Mouse (Mus musculus) liver, embryonic 12.5 days (tissue): ENCODE measurements around the gene Scimp. TPM values are rescaled to one million over a fixed set of nuclear protein-coding genes. Genes with fewer than 3 reads are reported as not detected.
A peak's percentile ranks its signal among the peaks of the same experiment; 100 is the strongest.
"Not testable (repeated sequence)": the region's sequence is repeated elsewhere in the genome, so short reads cannot be mapped to it uniquely, and the experiment has no call there.

Source experiments
- ATAC-seq: fragments of 200-750 bp; cut with Nextera tagmentation; 2 replicates; pipeline ENCODE4 v1.8.0; 2017; ENCODE audit warnings: moderate number of reproducible peaks, mild to moderate bottlenecking, moderate library complexity
- H3K27ac ChIP-seq: fragments of 300-500 bp; sonication (generic); 2 replicates; pipeline ENCODE4 v1.5.1; 2016; ENCODE audit warnings: mild to moderate bottlenecking
- H3K27me3 ChIP-seq: fragments of 300-500 bp; sonication (generic); replicated peaks from 2 replicates; pipeline ENCODE4 v1.6.1; 2016; ENCODE audit warnings: mild to moderate bottlenecking, moderate library complexity
- H3K36me3 ChIP-seq: fragments of 300-500 bp; sonication (generic); 2 replicates; pipeline ENCODE4 v1.6.1; 2016; ENCODE audit warnings: mild to moderate bottlenecking, moderate library complexity
- H3K4me1 ChIP-seq: fragments of 300-500 bp; sonication (generic); 2 replicates; pipeline ENCODE4 v1.6.1; 2016
- H3K4me2 ChIP-seq: fragments of 300-500 bp; sonication (generic); 2 replicates; pipeline ENCODE4 v1.6.1; 2016; ENCODE audit warnings: mild to moderate bottlenecking, moderate library complexity
- H3K4me3 ChIP-seq: fragments of 300-500 bp; sonication (generic); 2 replicates; pipeline ENCODE4 v1.5.1; 2016; ENCODE audit warnings: mild to moderate bottlenecking, moderate library complexity
- H3K9ac ChIP-seq: fragments of 300-500 bp; sonication (generic); 2 replicates; pipeline ENCODE4 v1.6.1; 2016; ENCODE audit warnings: mild to moderate bottlenecking, moderate library complexity
- H3K9me3 ChIP-seq: fragments of 300-500 bp; sonication (generic); replicated peaks from 2 replicates; pipeline ENCODE4 v1.6.1; 2016; ENCODE audit warnings: mild to moderate bottlenecking, moderate library complexity
- WGBS: fragments of 180-500 bp; shearing (Covaris S2); methylation state at CpG from one replicate; pipeline ENCODE4 v1.1.7; 2016; ENCODE audit not compliant: insufficient replicate concordance; 5-methylcytosine and 5-hydroxymethylcytosine counted together
- polyA plus RNA-seq: library from polyadenylated mRNA; unstranded; fragments of >200 nt; fragmentation: Nextera tagmentation; extraction: Ambion mirVana; gene quantifications from 2 replicates; pipeline ENCODE4 v1.2.1, GENCODE M21; 2016

Scimp gene
- polyA plus RNA-seq, 1 experiment from 2014 or later: 0.26 TPM

- WGBS: 67% methylated on average over 2 of the region's 2 CpGs
Observed at GRCm38 (mm10) chr11:70790426-70790825, 22.0 kb downstream of the Scimp start.

GRCm38 (mm10) chr11:70788972-70789655 lies 23.3 kb downstream of the Scimp start:
- H3K4me1 ChIP-seq: no peaks in the 10 kb centered on the region
- 64% methylated on average over 10 of the region's 10 CpGs for WGBS
- ATAC-seq: no peak

More at GRCm38 (mm10) chr11:70790426-70790825, 22.0 kb downstream of the Scimp start:
- H3K27ac ChIP-seq: no peak overlapping the region
- no peaks in the 10 kb centered on the region for H3K4me1 ChIP-seq
- no peak overlapping the region for H3K4me2 ChIP-seq
- no peak overlapping the region for H3K4me3 ChIP-seq
- no peak for ATAC-seq
- no peaks in the 10 kb centered on the region for H3K36me3 ChIP-seq
- H3K27me3 ChIP-seq: peaks cover 6% of the 10 kb centered on the region; the same call in 1 of the 2 replicates
- H3K9me3 ChIP-seq: no peaks in the 10 kb centered on the region
- no peak overlapping the region for H3K9ac ChIP-seq

GRCm38 (mm10) chr11:70787052-70787451 lies 25.3 kb downstream of the Scimp start:
- WGBS: 44% methylated on average over 11 of the region's 11 CpGs
- H3K4me3 ChIP-seq: no peak overlapping the region
- no peaks in the 10 kb centered on the region for H3K4me1 ChIP-seq
- no peak overlapping the region for H3K27ac ChIP-seq
- no peak for ATAC-seq
- H3K27me3 ChIP-seq: no peaks in the 10 kb centered on the region
- no peaks in the 10 kb centered on the region for H3K9me3 ChIP-seq
- no peak overlapping the region for H3K4me2 ChIP-seq
- no peak overlapping the region for H3K9ac ChIP-seq
- H3K36me3 ChIP-seq: no peaks in the 10 kb centered on the region

More at GRCm38 (mm10) chr11:70788972-70789655, 23.3 kb downstream of the Scimp start:
- Histone ChIP-seq H3K4me3 (no peak overlapping the region), H3K9ac (no peak overlapping the region), H3K9me3 (no peaks in the 10 kb centered on the region), H3K27me3 (peaks cover 2% of the 10 kb centered on the region; the same call in 1 of the 2 replicates), H3K4me2 (no peak overlapping the region), H3K27ac (no peak overlapping the region), H3K36me3 (no peaks in the 10 kb centered on the region)

- Histone ChIP-seq H3K4me3 (no peak overlapping the region), H3K4me2 (no peak overlapping the region), H3K9me3 (no peaks in the 10 kb centered on the region), H3K9ac (no peak overlapping the region), H3K27me3 (no peaks in the 10 kb centered on the region), H3K36me3 (no peaks in the 10 kb centered on the region), H3K27ac (no peak overlapping the region), H3K4me1 (no peaks in the 10 kb centered on the region)
- 28% methylated on average over 2 of the region's 2 CpGs for WGBS
- ATAC-seq: no peak
Observed at GRCm38 (mm10) chr11:70785908-70786307, 26.5 kb downstream of the Scimp start.

- H3K4me3 ChIP-seq, H3K4me1 ChIP-seq, H3K9me3 ChIP-seq, H3K4me2 ChIP-seq, H3K27ac ChIP-seq, H3K27me3 ChIP-seq, H3K9ac ChIP-seq, H3K36me3 ChIP-seq, ATAC-seq: not testable (repeated sequence)
- 22% methylated on average over 6 of the region's 6 CpGs for WGBS
Observed at GRCm38 (mm10) chr11:70778058-70778457, 34.3 kb downstream of the Scimp start.

- Histone ChIP-seq H3K4me1 (0 out of 2 replicates have a peak, but pooled peaks cover 5% of the 10 kb centered on the region), H3K9ac (no peak overlapping the region), H3K27ac (no peak overlapping the region), H3K36me3 (peaks cover 8% of the 10 kb centered on the region; the same call in 1 of the 2 replicates), H3K4me3 (no peak overlapping the region), H3K27me3 (no peaks in the 10 kb centered on the region), H3K9me3 (no peaks in the 10 kb centered on the region), H3K4me2 (no peak overlapping the region)
- WGBS: 58% methylated on average over 6 of the region's 6 CpGs
- ATAC-seq: no peak
Observed at GRCm38 (mm10) chr11:70777634-70778033, 34.8 kb downstream of the Scimp start.

- peak; percentile 64; the same call in 1 of the 2 replicates for ATAC-seq
- Histone ChIP-seq H3K9ac (no peak overlapping the region), H3K4me3 (no peak overlapping the region), H3K27me3 (no peaks in the 10 kb centered on the region), H3K36me3 (peaks cover 14% of the 10 kb centered on the region), H3K27ac (no peak overlapping the region), H3K4me2 (no peak overlapping the region), H3K4me1 (0 out of 2 replicates have a peak, but pooled peaks cover 5% of the 10 kb centered on the region), H3K9me3 (no peaks in the 10 kb centered on the region)
- 25% methylated on average over 17 of the region's 17 CpGs for WGBS
Observed at GRCm38 (mm10) chr11:70776830-70777571, 35.4 kb downstream of the Scimp start.

GRCm38 (mm10) chr11:70770804-70771203 lies 41.6 kb downstream of the Scimp start:
- no peak overlapping the region for H3K4me3 ChIP-seq
- no peak overlapping the region for H3K4me2 ChIP-seq
- H3K36me3 ChIP-seq: peaks cover 31% of the 10 kb centered on the region
- no peaks in the 10 kb centered on the region for H3K9me3 ChIP-seq
- H3K9ac ChIP-seq: no peak overlapping the region
- H3K27ac ChIP-seq: no peak overlapping the region
- 62% methylated on average over 3 of the region's 3 CpGs for WGBS
- ATAC-seq: no peak
- peaks cover 12% of the 10 kb centered on the region for H3K4me1 ChIP-seq
- H3K27me3 ChIP-seq: no peaks in the 10 kb centered on the region

GRCm38 (mm10) chr11:70765776-70766445 lies 46.5 kb downstream of the Scimp start:
- Histone ChIP-seq H3K27me3 (no peaks in the 10 kb centered on the region), H3K4me2 (peak overlapping the region; percentile 90), H3K9ac (no peak overlapping the region), H3K4me1 (peaks cover 30% of the 10 kb centered on the region), H3K4me3 (no peak overlapping the region), H3K9me3 (no peaks in the 10 kb centered on the region), H3K27ac (no peak overlapping the region), H3K36me3 (peaks cover 6% of the 10 kb centered on the region)
- WGBS: 57% methylated on average over 16 of the region's 16 CpGs
- ATAC-seq: no peak

GRCm38 (mm10) chr11:70763936-70764808 lies 48.2 kb downstream of the Scimp start, which contains the start of gene Zfp3:
Zfp3 (plus strand) TSS chr11:70764209.
- peak within 1 kb of the TSS; percentile 90 for H3K4me2 ChIP-seq
- H3K27ac ChIP-seq: peak within 1 kb of the TSS; percentile 78
- WGBS: 4% methylated on average over 77 of the region's 78 CpGs
- H3K9ac ChIP-seq: peak within 1 kb of the TSS; percentile 80
- peaks cover 3% of the 10 kb centered on the region; the same call in 1 of the 2 replicates for H3K36me3 ChIP-seq
- H3K4me3 ChIP-seq: peak within 1 kb of the TSS; percentile 74
- ATAC-seq: peak; percentile 82
- peaks cover 27% of the 10 kb centered on the region for H3K4me1 ChIP-seq
- no peaks in the 10 kb centered on the region for H3K27me3 ChIP-seq
- no peaks in the 10 kb centered on the region for H3K9me3 ChIP-seq

- Histone ChIP-seq H3K4me3 (peak overlapping the region; percentile 74), H3K4me1 (peaks cover 27% of the 10 kb centered on the region), H3K27ac (no peak overlapping the region), H3K9ac (peak overlapping the region; percentile 80), H3K36me3 (peaks cover 3% of the 10 kb centered on the region; the same call in 1 of the 2 replicates), H3K9me3 (no peaks in the 10 kb centered on the region), H3K4me2 (peak overlapping the region; percentile 90), H3K27me3 (no peaks in the 10 kb centered on the region)
- 37% methylated on average over 3 of the region's 3 CpGs for WGBS
- no peak for ATAC-seq
Observed at GRCm38 (mm10) chr11:70763582-70763935, 48.8 kb downstream of the Scimp start.
